Mouse (Mus musculus) stomach, postnatal 0 days (tissue): Measurements from ENCODE around the gene Gm3159.
"Not testable (repeated sequence)": the region's sequence is repeated elsewhere in the genome, so short reads cannot be mapped to it uniquely, and the experiment has no call there.

ENCODE experiments used
- CTCF ChIP-seq: IDR thresholded peaks from 2 replicates; pipeline ENCODE4 v1.5.1; 2016; ENCODE audit warnings: antibody characterized with exemption, low read depth, mild to moderate bottlenecking, moderate library complexity
- EP300 ChIP-seq: optimal IDR thresholded peaks from 2 replicates; pipeline ENCODE3; 2016; ENCODE audit warnings: antibody characterized with exemption

- not testable (repeated sequence) for TF ChIP-seq EP300, CTCF
Observed at GRCm38 (mm10) chr14:4368991-4369390, 28.3 kb upstream of the Gm3159 start.
